Mouse (Mus musculus) myocyte (in vitro differentiated cells): ENCODE data around the gene Pced1b. TPM values are rescaled to one million over a fixed set of nuclear protein-coding genes. Genes with fewer than 3 reads are reported as not detected.

Source experiments
- H3K27me3 ChIP-seq: one replicate; pipeline ENCODE4 v1.6.1; 2011; ENCODE audit not compliant: control insufficient read depth, insufficient read depth, insufficient read length
- H3K36me3 ChIP-seq: one replicate; pipeline ENCODE4 v1.6.1; 2011; ENCODE audit not compliant: control insufficient read depth, insufficient read depth
- H3K4me2 ChIP-seq: one replicate; pipeline ENCODE4 v1.6.1; 2011; ENCODE audit warnings: low read depth, control low read depth
- H3K4me3 ChIP-seq: one replicate; pipeline ENCODE4 v1.5.1; 2011; ENCODE audit warnings: mild to moderate bottlenecking, control low read depth, moderate library complexity
- H3K79me2 ChIP-seq: one replicate; pipeline ENCODE4 v1.6.1; 2011; ENCODE audit not compliant: control insufficient read depth, insufficient read depth
- H3ac ChIP-seq: one replicate; pipeline ENCODE4 v1.6.1; 2011; ENCODE audit not compliant: control insufficient read depth, insufficient read length
- CEBPB ChIP-seq: IDR thresholded peaks from 2 replicates; pipeline ENCODE4 v1.6.1; 2011; ENCODE audit warnings: mild to moderate bottlenecking, moderate library complexity; ENCODE audit not compliant: poor library complexity, insufficient read depth, severe bottlenecking
- E2F4 ChIP-seq: IDR thresholded peaks from one replicate; pipeline ENCODE4 v1.6.1; 2011; ENCODE audit warnings: mild to moderate bottlenecking, control low read depth, moderate library complexity; ENCODE audit not compliant: insufficient read depth
- MAX ChIP-seq: IDR thresholded peaks from one replicate; pipeline ENCODE4 v1.6.1; 2011; ENCODE audit warnings: low read depth, mild to moderate bottlenecking, control low read depth
- MYOD1 ChIP-seq, 3 experiments: IDR thresholded peaks; one replicate each; pipeline ENCODE4 v1.6.1; 2011; ENCODE audit warnings: control low read depth in 2 of 3, low read depth in 2 of 3, mild to moderate bottlenecking in 2 of 3, moderate library complexity in 1 of 3; ENCODE audit not compliant: insufficient read length in 2 of 3, control insufficient read depth in 1 of 3
- MYOG ChIP-seq, 3 experiments: IDR thresholded peaks; one replicate each; pipeline ENCODE4 v1.6.1; 2011; ENCODE audit warnings: control low read depth in 2 of 3, low read depth in 2 of 3, mild to moderate bottlenecking in 2 of 3; ENCODE audit not compliant: insufficient read length in 2 of 3, control insufficient read depth in 1 of 3, insufficient read depth in 1 of 3
- POLR2A ChIP-seq: IDR thresholded peaks from one replicate; pipeline ENCODE4 v1.6.1; 2011; ENCODE audit warnings: low read depth, mild to moderate bottlenecking, control low read depth, moderate library complexity; ENCODE audit not compliant: insufficient read length
- POLR2AphosphoS2 ChIP-seq: IDR thresholded peaks from one replicate; pipeline ENCODE4 v1.6.1; 2011; ENCODE audit warnings: low read depth, control low read depth; ENCODE audit not compliant: insufficient read length
- REST ChIP-seq: IDR thresholded peaks from one replicate; pipeline ENCODE4 v1.6.1; 2011; ENCODE audit warnings: mild to moderate bottlenecking, control low read depth, moderate library complexity; ENCODE audit not compliant: insufficient read depth, insufficient read length
- SRF ChIP-seq: IDR thresholded peaks from one replicate; pipeline ENCODE4 v1.6.1; 2011; ENCODE audit warnings: low read depth; ENCODE audit not compliant: control insufficient read depth, insufficient read length
- TCF12 ChIP-seq: IDR thresholded peaks from one replicate; pipeline ENCODE4 v1.6.1; 2011; ENCODE audit warnings: mild to moderate bottlenecking, control low read depth; ENCODE audit not compliant: poor library complexity, insufficient read depth, severe bottlenecking
- TCF3 ChIP-seq: IDR thresholded peaks from one replicate; pipeline ENCODE4 v1.6.1; 2011; ENCODE audit warnings: low read depth, control low read depth; ENCODE audit not compliant: insufficient read length
- USF1 ChIP-seq: IDR thresholded peaks from one replicate; pipeline ENCODE4 v1.6.1; 2011; ENCODE audit warnings: low read depth, mild to moderate bottlenecking, control low read depth, moderate library complexity
- polyA plus RNA-seq: library from polyadenylated mRNA; unstranded; fragments of >200 nt; fragmentation: generic; extraction: Trizol; gene quantifications from one replicate; pipeline ENCODE4 v1.2.1, GENCODE M21; 2012; ENCODE audit warnings: missing spikeins

Gene Pced1b
- polyA plus RNA-seq, 1 experiment = 0.68 TPM

DNA sequence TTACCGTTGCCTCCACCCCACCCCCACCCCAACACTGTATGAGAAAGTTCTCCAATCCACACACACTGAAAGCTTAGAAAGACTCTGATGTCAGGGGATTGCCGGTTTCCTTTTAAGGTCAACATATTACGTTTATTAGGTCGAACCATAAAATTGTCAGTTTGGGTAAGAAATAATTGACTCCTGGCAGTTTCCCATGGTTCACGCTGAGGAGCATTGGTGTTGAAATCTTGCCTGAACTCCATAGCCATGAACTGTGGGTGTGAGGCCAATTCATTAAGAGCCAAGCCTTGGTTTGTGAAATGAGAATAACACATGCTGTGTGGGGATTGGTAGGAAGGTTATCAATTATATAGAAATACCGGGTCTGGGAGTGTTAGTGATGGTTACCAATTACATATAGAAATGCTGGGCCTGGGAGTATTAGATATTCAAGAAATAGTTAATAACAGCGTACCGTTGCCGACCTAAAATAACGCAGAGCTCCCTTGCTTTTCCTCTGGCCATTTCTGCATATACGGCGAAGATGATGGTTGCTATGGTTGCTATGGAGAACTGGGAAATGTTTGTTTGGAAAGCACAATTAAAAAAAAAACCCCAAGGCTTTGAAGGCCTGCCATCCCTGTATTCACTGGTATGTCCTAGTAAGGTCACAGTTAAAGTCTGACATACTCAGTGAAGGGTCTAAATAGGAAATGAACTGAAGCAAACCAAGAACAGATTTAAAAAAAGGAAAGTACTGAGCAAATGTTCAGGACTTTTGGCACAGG, 28.9 kb downstream of the Pced1b start:
- no peak overlapping the region for H3K4me3 ChIP-seq
- TF ChIP-seq TCF3 (no peak), CEBPB (no peak), POLR2AphosphoS2 (no peak), SRF (no peak), MYOG (IDR thresholded peaks at IDR 0.05; ENCODE audit: control insufficient read depth in 1 of 3, insufficient read depth in 1 of 3, insufficient read length in 2 of 3, low read depth in 2 of 3) (no peak), POLR2A (no peak), USF1 (no peak), E2F4 (no peak)
- no peaks in the 10 kb centered on the region for H3K79me2 ChIP-seq

DNA sequence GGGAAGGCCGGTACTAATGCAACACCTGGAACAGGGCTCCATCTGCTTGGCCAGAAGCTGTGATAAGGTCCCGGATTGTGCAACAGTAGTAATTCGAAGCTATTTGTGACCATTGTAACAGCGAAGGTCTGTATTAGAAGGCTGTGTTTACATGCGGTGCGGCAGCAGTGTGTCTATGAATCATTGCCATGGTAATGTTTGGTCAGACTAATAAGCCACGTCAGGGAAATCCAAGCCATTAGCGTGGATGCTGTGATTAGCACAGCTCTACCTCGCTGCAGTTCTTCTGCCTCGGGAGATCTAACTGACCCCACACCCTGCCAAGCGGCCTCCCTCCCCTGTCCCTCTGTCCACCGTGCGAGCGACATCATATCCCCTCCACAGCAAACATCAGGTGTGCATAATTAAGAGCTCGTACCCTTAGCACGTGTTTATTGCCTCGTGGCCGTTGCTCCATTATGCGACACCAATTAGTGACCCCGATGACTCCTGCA, 29.8 kb downstream of the Pced1b start:
- Histone ChIP-seq H3K27me3 (no peaks in the 10 kb centered on the region), H3K4me2 (no peak overlapping the region), H3K79me2 (no peaks in the 10 kb centered on the region), H3K4me3 (no peak overlapping the region), H3K36me3 (no peaks in the 10 kb centered on the region), H3ac (no peak overlapping the region)
- no peak for TF ChIP-seq MYOD1 (IDR thresholded peaks at IDR 0.05; ENCODE audit: control insufficient read depth in 1 of 3, insufficient read length in 2 of 3, low read depth in 2 of 3)
- TF ChIP-seq POLR2AphosphoS2 = no peak
- no peak for TF ChIP-seq MAX
- no peak for TF ChIP-seq MYOG (IDR thresholded peaks at IDR 0.05; ENCODE audit: control insufficient read depth in 1 of 3, insufficient read depth in 1 of 3, insufficient read length in 2 of 3, low read depth in 2 of 3)
- no peak for TF ChIP-seq TCF3
- no peak for TF ChIP-seq TCF12
- TF ChIP-seq USF1 = no peak
- no peak for TF ChIP-seq E2F4
- no peak for TF ChIP-seq CEBPB
- TF ChIP-seq POLR2A = no peak

More for the DNA sequence above, 28.9 kb downstream of the Pced1b start:
- Histone ChIP-seq H3ac (no peak overlapping the region), H3K36me3 (no peaks in the 10 kb centered on the region), H3K4me2 (no peak overlapping the region), H3K27me3 (no peaks in the 10 kb centered on the region)

DNA sequence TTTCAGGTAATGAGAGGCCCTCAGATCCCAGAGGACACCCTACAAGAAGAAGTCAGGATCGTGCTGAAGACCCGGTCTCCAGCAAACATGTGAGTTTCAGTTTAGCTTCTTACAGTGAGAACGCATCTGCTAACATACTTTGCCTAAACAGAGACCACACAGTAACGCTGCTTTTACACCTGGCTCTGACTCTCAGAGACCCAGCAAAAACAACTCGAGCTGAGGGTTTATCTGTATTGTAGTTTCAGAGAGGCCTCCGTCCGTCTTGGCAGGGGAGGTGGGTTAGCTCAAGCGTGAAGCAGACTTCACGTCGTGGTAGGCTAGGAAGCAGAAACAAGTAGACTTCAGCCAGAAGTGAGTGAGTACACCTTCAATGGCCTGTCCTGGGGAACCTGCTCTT, 30.4 kb downstream of the Pced1b start:
- TF ChIP-seq SRF (no peak), MYOG (IDR thresholded peaks at IDR 0.05; ENCODE audit: control insufficient read depth in 1 of 3, insufficient read depth in 1 of 3, insufficient read length in 2 of 3, low read depth in 2 of 3) (no peak), POLR2A (no peak), E2F4 (no peak), POLR2AphosphoS2 (no peak), TCF12 (no peak), REST (no peak)
- no peaks in the 10 kb centered on the region for H3K27me3 ChIP-seq
- H3K36me3 ChIP-seq = no peaks in the 10 kb centered on the region
- H3ac ChIP-seq = no peak overlapping the region
- H3K4me2 ChIP-seq = no peak overlapping the region
- no peaks in the 10 kb centered on the region for H3K79me2 ChIP-seq
- H3K4me3 ChIP-seq = no peak overlapping the region

DNA sequence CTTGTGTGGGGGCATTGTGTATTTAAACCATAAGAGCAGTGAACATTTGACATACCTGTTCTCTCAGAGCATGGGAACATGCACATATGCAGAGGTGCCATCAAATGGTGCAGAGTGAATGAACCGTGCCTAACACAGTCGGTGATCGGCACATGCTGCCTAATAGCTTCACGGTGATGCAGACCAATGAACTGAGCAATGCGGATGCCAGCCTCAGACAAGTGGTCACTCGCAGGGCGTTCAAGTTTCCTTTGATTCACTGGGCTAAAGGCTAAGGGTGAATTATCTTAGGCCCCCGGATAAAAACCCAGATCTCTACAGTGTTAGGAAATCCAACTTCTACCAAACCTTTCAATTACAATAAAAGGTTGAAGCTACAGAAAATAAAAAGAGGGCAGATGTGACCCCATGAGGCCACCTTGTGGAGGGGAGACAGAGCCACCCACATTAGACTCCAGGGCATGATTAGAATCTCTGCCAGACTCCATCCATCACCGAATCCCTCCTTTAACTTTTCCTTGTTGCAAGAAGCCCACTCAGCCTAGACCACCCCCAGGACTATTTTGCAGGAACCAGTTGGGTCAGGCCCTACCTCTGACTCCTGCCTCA, 31.5 kb downstream of the Pced1b start:
- H3K4me3 ChIP-seq = no peak overlapping the region
- TF ChIP-seq MYOG (IDR thresholded peaks at IDR 0.05; ENCODE audit: control insufficient read depth in 1 of 3, insufficient read depth in 1 of 3, insufficient read length in 2 of 3, low read depth in 2 of 3) (no peak), SRF (no peak), MAX (no peak), USF1 (no peak), TCF12 (no peak), E2F4 (no peak), POLR2AphosphoS2 (no peak), MYOD1 (IDR thresholded peaks at IDR 0.05; ENCODE audit: control insufficient read depth in 1 of 3, insufficient read length in 2 of 3, low read depth in 2 of 3) (no peak), TCF3 (no peak), REST (no peak)

DNA sequence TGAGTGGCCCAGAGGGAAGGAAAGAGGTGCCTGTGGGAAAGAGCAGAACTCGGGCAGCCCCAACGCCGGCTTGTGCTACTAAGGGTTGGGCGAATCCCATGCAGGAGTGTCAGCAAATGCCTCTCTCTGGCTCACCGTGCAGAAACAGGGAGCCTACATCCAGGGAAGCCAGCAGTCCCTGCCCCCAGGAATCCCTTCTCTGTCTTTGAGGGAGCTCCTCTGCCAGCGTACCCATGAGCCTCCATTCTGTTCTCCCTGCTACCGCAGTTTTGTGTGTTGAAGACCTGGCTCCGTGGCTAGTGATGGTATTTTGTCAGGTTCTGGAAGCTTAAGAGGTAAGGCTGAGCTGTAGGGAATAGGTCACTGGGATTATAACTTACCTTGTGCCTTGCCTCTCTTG, 33.2 kb downstream of the Pced1b start:
- Histone ChIP-seq H3K79me2 (no peaks in the 10 kb centered on the region), H3ac (no peak overlapping the region), H3K27me3 (no peaks in the 10 kb centered on the region), H3K4me3 (no peak overlapping the region), H3K36me3 (no peaks in the 10 kb centered on the region), H3K4me2 (no peak overlapping the region)
- TF ChIP-seq TCF12 (no peak), MAX (no peak), SRF (no peak), REST (no peak), MYOD1 (IDR thresholded peaks at IDR 0.05; ENCODE audit: control insufficient read depth in 1 of 3, insufficient read length in 2 of 3, low read depth in 2 of 3) (no peak), USF1 (no peak), POLR2A (no peak), CEBPB (no peak), POLR2AphosphoS2 (no peak), MYOG (IDR thresholded peaks at IDR 0.05; ENCODE audit: control insufficient read depth in 1 of 3, insufficient read depth in 1 of 3, insufficient read length in 2 of 3, low read depth in 2 of 3) (no peak)

More for the DNA sequence above, 31.5 kb downstream of the Pced1b start:
- Histone ChIP-seq H3K36me3 (no peaks in the 10 kb centered on the region), H3ac (no peak overlapping the region), H3K79me2 (no peaks in the 10 kb centered on the region), H3K27me3 (no peaks in the 10 kb centered on the region), H3K4me2 (no peak overlapping the region)
